In the genomic region with DNA sequence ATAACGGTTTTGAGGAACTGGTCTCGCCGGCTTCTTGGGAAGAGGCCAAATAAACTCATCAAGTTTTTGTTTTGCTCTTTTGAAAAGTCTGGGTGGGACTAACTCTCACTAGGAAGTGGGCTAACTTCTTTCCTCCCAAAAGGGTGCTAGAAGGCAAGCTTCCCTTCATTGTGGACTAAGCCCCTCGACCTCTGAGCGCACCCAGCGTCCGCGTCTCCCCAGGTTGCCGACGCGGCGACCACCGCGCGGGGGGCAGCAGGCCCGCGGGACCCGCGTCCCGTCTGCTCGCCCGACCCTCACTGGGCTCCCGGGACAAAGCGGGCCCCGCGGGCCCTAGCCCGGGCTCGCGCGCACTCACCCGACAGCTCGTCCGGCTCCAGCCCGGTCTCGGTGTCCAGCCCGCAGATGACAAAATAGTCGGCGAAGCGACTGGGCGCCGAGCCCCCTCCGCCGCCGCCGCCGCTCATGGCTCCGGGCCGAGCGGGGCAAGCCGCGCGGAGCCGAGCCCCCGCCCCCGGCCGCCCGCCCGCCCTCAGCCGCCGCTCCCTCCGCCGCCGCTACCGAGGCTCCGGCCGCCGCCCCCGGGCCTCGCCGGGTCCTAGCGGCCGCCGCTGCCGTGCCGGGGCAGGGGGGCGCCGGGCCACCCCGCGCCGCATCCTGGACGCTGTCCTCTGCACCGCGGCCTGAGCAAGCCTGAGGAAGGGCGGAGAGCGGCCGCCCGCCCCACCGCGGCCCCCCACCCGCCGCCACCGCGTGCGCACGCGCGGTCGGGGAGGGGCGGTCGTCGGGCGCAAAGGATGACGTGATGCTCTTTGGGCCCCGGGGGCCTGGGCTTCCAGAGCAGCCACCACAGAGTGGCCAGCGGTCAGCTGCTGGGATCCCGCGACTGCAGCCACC, we compare ENCODE assay signal across 8 mouse cellular contexts. TPM values are rescaled to one million over a fixed set of nuclear protein-coding genes. Genes with fewer than 3 reads are reported as not detected.
DNase-seq lines count a peak whose midpoint lies in the region; ATAC-seq lines count a peak whose summit lies in the region.

Dennd5a (minus strand) TSS at position 755 of the 897 bp plus-strand sequence.

- peak; percentile 88 to 95 for DNase-seq in adrenal gland, adult (ENCODE audit: inconsistent age in 2 of 2, low spot score in 1 of 2)
- peak; percentile 88 for DNase-seq in embryo, embryonic 10 days (ENCODE audit: low spot score)
- DNase-seq in gastrocnemius, postnatal 25 days = peak; percentile 82
- peak; percentile 80 to 82 for DNase-seq in left cerebral cortex, postnatal 25 days (ENCODE audit: low spot score in 2 of 2)
- peak; percentile 88 for DNase-seq in mesoderm, embryonic 11.5 days (ENCODE audit: low read depth, low spot score)
- peak; percentile 71 to 73 for DNase-seq in right cerebral cortex, postnatal 36 days (ENCODE audit: low spot score in 2 of 2)
- peak; percentile 87 for DNase-seq in yolk sac, embryonic 10.5 days (ENCODE audit: low spot score)

- intact Hi-C loops in left cerebral cortex, postnatal 25 days (cut with DNase I) = loop anchor here (1.0 kb wide), 1 partner anchor 26 kb away; the partner anchor contains the start of gene Tmem41b

- peak; percentile 53 for ATAC-seq in inflammation-experienced regulatory T-cells, adult 6 months

RNA-seq across cellular contexts. Expression of gene Dennd5a, which starts in this region (rescaled TPM):
- 10 to 100 TPM; 52.1 to 53.5 TPM for total RNA-seq in gastrocnemius, postnatal 25 days (2021)
- 10 to 100 TPM; 24.7 to 27.5 (median 27.2) TPM for polyA plus RNA-seq in inflammation-experienced regulatory T-cells, adult 6 months (2017; shearing (Covaris generic))
- 100 to 1,000 TPM; 220 to 237 TPM for total RNA-seq in left cerebral cortex, postnatal 25 days (2021)

Comparison
In these comparisons a context has a peak if more than half of its experiments do, and no peak if none do; other contexts are left out.
1. Peak in every context shown above with its lines: DNase-seq and ATAC-seq.
2. RNA of gene Dennd5a (total RNA-seq): 220 to 237 TPM in left cerebral cortex, postnatal 25 days; 52.1 to 53.5 TPM in gastrocnemius, postnatal 25 days; every median in the first group is over 4 times any median in the second.